Mouse (Mus musculus) erythroblast, embryonic 14.5 days (primary cell): ENCODE data around the gene Nkiras2. TPM values are rescaled to one million over a fixed set of nuclear protein-coding genes. Genes with fewer than 3 reads are reported as not detected.
"Not testable (repeated sequence)": the region's sequence is repeated elsewhere in the genome, so short reads cannot be mapped to it uniquely, and the experiment has no call there.

Source experiments
- H3K27me3 ChIP-seq: 2 replicates; pipeline ENCODE4 v1.6.1; 2012; ENCODE audit warnings: inconsistent platforms; ENCODE audit not compliant: control insufficient read depth
- H3K36me3 ChIP-seq: 2 replicates; pipeline ENCODE4 v1.6.1; 2012; ENCODE audit warnings: mild to moderate bottlenecking, inconsistent platforms; ENCODE audit not compliant: control insufficient read depth
- H3K4me1 ChIP-seq: 2 replicates; pipeline ENCODE4 v1.6.1; 2012; ENCODE audit warnings: inconsistent platforms; ENCODE audit not compliant: control insufficient read depth
- H3K4me3 ChIP-seq: replicated peaks from 2 replicates; pipeline ENCODE3; 2012; ENCODE audit warnings: moderate library complexity, mild to moderate bottlenecking, inconsistent platforms
- H3K9me3 ChIP-seq: 2 replicates; pipeline ENCODE4 v1.6.1; 2012; ENCODE audit warnings: low read length, inconsistent platforms, mixed read lengths; ENCODE audit not compliant: control insufficient read depth
- GATA1 ChIP-seq: IDR thresholded peaks from 2 replicates; pipeline ENCODE4 v1.6.1; 2012; ENCODE audit warnings: low read length, inconsistent platforms, mixed read lengths
- TAL1 ChIP-seq: IDR thresholded peaks from 3 replicates; pipeline ENCODE4 v1.6.1; 2012; ENCODE audit warnings: low read length, inconsistent platforms, mixed read lengths
- polyA plus RNA-seq: library from polyadenylated mRNA; stranded (reverse); fragments of >175 nt; gene quantifications from 2 replicates; pipeline ENCODE4 v1.2.3, GENCODE M21; 2012

Nkiras2 gene
- polyA plus RNA-seq, 1 experiment: 3.2 TPM

GRCm38 (mm10) chr11:100643612-100644575 lies 24.9 kb downstream of the Nkiras2 start:
- TF ChIP-seq GATA1: no peak
- TF ChIP-seq TAL1: no peak
- no peaks in the 10 kb centered on the region for H3K36me3 ChIP-seq
- H3K4me1 ChIP-seq: no peaks in the 10 kb centered on the region
- no peak overlapping the region for H3K4me3 ChIP-seq
- no peaks in the 10 kb centered on the region for H3K9me3 ChIP-seq
- peaks cover 33% of the 10 kb centered on the region for H3K27me3 ChIP-seq

- H3K27me3 ChIP-seq: peaks cover 27% of the 10 kb centered on the region
- no peaks in the 10 kb centered on the region for H3K9me3 ChIP-seq
- H3K4me3 ChIP-seq: no peak overlapping the region
- TF ChIP-seq TAL1: no peak
- TF ChIP-seq GATA1: no peak
- no peaks in the 10 kb centered on the region for H3K36me3 ChIP-seq
- H3K4me1 ChIP-seq: no peaks in the 10 kb centered on the region
These were observed 27.2 kb downstream of the Nkiras2 start for GRCm38 (mm10) chr11:100646265-100646664.

GRCm38 (mm10) chr11:100648405-100648804 lies 29.4 kb downstream of the Nkiras2 start:
- H3K4me3 ChIP-seq: no peak overlapping the region
- no peaks in the 10 kb centered on the region for H3K36me3 ChIP-seq
- peaks cover 30% of the 10 kb centered on the region for H3K27me3 ChIP-seq
- H3K9me3 ChIP-seq: no peaks in the 10 kb centered on the region
- H3K4me1 ChIP-seq: no peaks in the 10 kb centered on the region
- TF ChIP-seq TAL1 (no peak), GATA1 (no peak)

GRCm38 (mm10) chr11:100651205-100651604 lies 32.2 kb downstream of the Nkiras2 start:
- Histone ChIP-seq H3K4me1 (no peaks in the 10 kb centered on the region), H3K4me3 (no peak overlapping the region), H3K9me3 (no peaks in the 10 kb centered on the region), H3K27me3 (peaks cover 30% of the 10 kb centered on the region), H3K36me3 (no peaks in the 10 kb centered on the region)
- TF ChIP-seq TAL1 (no peak), GATA1 (no peak)

- no peaks in the 10 kb centered on the region for H3K36me3 ChIP-seq
- TF ChIP-seq GATA1 (no peak), TAL1 (no peak)
- no peaks in the 10 kb centered on the region for H3K4me1 ChIP-seq
- no peaks in the 10 kb centered on the region for H3K9me3 ChIP-seq
- peaks cover 30% of the 10 kb centered on the region for H3K27me3 ChIP-seq
- H3K4me3 ChIP-seq: no peak overlapping the region
These were observed 32.7 kb downstream of the Nkiras2 start for GRCm38 (mm10) chr11:100651748-100652147.

GRCm38 (mm10) chr11:100655589-100655988 lies 36.5 kb downstream of the Nkiras2 start:
- H3K9me3 ChIP-seq, H3K4me3 ChIP-seq, H3K4me1 ChIP-seq, H3K36me3 ChIP-seq: not testable (repeated sequence)
- peaks cover 12% of the 10 kb centered on the region for H3K27me3 ChIP-seq

- no peaks in the 10 kb centered on the region for H3K4me1 ChIP-seq
These were observed 37.4 kb downstream of the Nkiras2 start for GRCm38 (mm10) chr11:100656458-100656857.

GRCm38 (mm10) chr11:100659806-100660205 lies 40.8 kb downstream of the Nkiras2 start:
- Histone ChIP-seq H3K36me3 (no peaks in the 10 kb centered on the region), H3K4me1 (no peaks in the 10 kb centered on the region), H3K9me3 (no peaks in the 10 kb centered on the region), H3K4me3 (no peak overlapping the region), H3K27me3 (no peaks in the 10 kb centered on the region)
- no peak for TF ChIP-seq GATA1
- no peak for TF ChIP-seq TAL1

More at GRCm38 (mm10) chr11:100656458-100656857, 37.4 kb downstream of the Nkiras2 start:
- Histone ChIP-seq H3K4me3 (no peak overlapping the region), H3K27me3 (peaks cover 4% of the 10 kb centered on the region), H3K9me3 (no peaks in the 10 kb centered on the region), H3K36me3 (no peaks in the 10 kb centered on the region)
- no peak for TF ChIP-seq GATA1

- Histone ChIP-seq H3K4me1 (no peaks in the 10 kb centered on the region), H3K9me3 (no peaks in the 10 kb centered on the region), H3K4me3 (no peak overlapping the region), H3K36me3 (no peaks in the 10 kb centered on the region), H3K27me3 (peaks cover 27% of the 10 kb centered on the region)
- no peak for TF ChIP-seq TAL1
- no peak for TF ChIP-seq GATA1
These were observed 52.0 kb downstream of the Nkiras2 start for GRCm38 (mm10) chr11:100671049-100671448.
